Mouse (Mus musculus) left cerebral cortex, adult 11 months (tissue): ENCODE data around the gene Thy1.

Experiments used
- DNase-seq: peaks from one replicate; pipeline ENCODE4 v3.0.0; 2022; ENCODE audit warnings: low spot score

Gene Thy1

DNA sequence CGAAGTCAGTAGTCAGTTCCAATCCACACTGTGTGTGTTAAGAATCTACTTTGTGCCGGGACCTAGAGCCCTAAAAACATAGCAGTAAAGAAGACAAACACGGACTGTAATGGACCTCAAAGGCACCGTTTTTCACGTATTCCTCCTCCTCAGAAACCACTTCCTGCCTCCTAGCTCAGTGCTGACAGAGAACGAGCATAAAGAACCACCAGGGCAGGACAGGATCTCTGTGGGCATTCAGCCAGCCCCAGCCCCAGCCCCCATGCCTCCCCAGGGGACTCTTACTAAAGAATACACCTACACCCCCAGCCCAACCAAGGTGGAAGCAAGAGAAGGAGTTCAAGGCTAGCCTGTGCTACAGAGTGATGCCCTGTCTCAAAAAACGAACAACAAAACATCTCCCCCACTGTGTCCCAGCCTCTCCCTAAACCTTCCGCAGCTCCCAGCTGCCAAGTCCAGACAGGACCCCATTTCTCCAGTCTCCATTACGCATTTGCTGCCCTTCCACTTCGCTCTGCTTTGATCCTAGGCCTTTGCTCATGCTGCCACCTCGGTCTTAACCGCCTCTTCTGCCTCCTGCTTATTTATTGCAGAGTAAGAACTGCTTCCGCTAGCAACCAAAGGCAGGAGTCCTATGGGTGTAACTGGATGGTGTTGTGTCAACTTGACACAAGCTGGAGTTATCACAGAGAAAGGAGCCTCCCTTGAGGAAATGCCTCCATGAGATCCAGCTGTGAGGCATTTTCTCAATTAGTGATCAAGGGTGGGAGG, 9.0 kb upstream of the Thy1 start:
- no peak for DNase-seq

DNA sequence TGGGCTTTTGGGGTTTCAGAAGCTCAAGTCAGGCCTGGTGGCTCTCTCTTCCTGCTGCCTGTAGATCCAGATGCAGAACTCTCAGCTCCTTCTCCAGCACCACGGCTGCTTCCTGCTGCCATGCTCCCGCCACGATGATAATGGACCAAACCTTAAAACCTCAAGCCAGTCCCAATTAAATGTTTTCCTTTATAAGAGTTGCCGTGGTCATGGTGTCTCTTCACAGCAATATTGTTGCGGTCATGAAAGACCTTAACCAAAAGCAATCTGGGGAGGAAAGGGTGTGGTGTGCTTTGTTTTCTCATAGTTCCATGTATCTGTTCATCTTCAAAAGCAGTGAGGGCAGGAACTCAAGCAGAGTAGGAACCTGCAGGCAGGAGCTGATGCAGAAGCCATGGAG, 6.1 kb upstream of the Thy1 start:
- DNase-seq, result no peak

DNA sequence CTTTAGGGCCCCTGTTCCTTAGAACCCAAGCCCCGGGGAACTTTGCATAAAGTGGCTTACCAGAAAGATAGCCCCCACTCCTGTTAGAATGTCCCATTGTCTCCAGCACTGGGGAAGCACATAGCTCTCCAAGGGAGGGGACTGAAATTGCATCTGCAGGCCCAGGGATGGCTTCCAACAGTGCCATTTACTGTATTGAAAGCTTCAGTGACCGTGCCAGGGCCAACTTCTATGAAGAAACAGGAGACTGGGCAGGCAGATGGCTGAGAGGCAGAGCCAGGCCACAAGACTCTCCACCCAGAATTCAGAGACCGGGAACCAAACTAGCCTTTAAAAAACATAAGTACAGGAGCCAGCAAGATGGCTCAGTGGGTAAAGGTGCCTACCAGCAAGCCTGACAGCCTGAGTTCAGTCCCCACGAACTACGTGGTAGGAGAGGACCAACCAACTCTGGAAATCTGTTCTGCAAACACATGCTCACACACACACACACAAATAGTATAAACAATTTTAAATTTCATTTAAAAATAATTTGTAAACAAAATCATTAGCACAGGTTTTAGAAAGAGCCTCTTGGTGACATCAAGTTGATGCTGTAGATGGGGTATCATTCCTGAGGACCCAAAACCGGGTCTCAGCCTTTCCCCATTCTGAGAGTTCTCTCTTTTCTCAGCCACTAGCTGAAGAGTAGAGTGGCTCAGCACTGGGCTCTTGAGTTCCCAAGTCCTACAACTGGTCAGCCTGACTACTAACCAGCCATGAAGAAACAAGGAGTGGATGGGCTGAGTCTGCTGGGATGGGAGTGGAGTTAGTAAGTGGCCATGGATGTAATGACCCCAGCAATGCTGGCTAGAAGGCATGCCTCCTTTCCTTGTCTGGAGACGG, 1.4 kb upstream of the Thy1 start:
- DNase-seq, result peak; percentile 94

DNA sequence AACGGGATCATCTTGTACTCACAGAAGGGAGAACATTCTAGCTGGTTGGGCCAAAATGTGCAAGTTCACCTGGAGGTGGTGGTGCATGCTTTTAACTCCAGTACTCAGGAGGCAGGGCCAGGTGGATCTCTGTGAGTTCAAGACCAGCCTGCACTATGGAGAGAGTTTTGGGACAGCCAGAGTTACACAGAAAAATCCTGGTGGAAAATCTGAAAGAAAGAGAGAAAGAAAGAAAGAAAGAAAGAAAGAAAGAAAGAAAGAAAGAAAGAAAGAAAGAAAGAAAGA, 846 bp upstream of the Thy1 start:
- DNase-seq, result no peak

DNA sequence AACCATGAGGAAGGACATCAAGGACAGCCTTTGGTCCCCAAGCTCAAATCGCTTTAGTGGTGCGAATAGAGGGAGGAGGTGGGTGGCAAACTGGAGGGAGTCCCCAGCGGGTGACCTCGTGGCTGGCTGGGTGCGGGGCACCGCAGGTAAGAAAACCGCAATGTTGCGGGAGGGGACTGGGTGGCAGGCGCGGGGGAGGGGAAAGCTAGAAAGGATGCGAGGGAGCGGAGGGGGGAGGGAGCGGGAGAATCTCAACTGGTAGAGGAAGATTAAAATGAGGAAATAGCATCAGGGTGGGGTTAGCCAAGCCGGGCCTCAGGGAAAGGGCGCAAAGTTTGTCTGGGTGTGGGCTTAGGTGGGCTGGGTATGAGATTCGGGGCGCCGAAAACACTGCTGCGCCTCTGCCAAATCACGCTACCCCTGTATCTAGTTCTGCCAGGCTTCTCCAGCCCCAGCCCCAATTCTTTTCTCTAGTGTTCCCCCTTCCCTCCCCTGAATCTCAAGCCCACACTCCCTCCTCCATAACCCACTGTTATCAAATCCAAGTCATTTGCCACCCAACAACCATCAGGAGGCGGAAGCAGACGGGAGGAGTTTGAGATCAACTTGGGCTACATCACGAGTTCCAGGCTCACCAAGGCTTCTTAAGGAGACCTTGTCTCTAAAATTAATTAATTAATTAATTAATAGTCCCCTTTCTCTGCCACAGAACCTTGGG, 683 bp downstream of the Thy1 start:
- DNase-seq, result peak; percentile 99

DNA sequence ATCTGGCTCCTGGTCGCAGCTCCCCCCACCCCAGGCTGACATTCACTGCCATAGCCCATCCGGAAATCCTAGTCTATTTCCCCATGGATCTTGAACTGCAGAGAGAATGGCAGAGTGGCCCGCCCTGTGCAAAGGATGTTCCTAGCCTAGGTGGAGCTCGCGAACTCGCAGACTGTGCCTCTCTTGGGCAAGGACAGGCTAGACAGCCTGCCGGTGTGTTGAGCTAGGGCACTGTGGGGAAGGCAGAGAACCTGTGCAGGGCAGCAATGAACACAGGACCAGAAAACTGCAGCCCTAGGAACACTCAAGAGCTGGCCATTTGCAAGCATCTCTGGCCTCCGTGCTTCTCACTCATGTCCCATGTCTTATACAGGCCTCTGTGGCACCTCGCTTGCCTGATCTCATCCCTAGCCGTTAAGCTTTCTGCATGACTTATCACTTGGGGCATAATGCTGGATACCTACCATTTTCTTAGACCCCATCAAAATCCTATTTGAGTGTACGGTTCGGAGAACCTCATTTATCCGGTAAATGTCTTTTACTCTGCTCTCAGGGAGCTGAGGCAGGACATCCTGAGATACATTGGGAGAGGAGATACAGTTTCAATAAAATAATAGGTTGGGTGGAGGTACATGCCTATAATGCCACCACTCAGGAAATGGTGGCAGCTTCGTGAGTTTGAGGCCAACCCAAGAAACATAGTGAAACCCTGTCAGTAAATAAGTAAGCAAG, 1.4 kb downstream of the Thy1 start:
- DNase-seq, result peak; percentile 100

DNA sequence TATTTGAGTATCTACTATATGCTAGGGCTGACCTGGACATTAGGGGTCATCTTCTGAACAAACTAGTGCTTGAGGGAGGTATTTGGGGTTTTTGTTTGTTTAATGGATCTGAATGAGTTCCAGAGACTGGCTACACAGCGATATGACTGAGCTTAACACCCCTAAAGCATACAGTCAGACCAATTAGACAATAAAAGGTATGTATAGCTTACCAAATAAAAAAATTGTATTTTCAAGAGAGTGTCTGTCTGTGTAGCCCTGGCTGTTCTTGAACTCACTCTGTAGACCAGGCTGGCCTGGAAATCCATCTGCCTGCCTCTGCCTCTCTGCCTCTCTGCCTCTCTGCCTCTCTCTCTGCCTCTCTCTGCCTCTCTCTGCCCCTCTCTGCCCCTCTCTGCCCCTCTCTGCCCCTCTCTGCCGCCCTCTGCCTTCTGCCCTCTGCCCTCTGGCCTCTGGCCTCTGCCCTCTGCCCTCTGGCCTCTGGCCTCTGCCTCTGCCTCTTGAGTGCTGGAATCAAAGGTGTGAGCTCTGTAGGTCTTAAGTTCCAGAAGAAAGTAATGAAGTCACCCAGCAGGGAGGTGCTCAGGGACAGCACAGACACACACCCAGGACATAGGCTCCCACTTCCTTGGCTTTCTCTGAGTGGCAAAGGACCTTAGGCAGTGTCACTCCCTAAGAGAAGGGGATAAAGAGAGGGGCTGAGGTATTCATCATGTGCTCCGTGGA, 2.1 kb downstream of the Thy1 start:
- DNase-seq, result peak; percentile 96

DNA sequence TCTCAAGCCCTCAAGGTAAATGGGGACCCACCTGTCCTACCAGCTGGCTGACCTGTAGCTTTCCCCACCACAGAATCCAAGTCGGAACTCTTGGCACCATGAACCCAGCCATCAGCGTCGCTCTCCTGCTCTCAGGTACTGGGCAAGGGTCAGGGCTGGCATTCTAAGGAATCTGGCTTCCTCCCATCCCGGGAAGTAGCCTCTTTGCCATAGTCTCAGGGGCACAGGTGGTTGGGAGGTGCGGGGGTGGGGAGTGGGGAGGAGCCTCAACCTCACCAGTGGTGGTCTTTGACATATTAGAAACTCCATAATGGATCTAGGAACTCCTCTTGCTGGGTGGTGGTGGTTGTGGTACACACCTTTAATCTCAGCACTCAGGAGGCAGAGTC, 2.7 kb downstream of the Thy1 start:
- DNase-seq, result no peak

DNA sequence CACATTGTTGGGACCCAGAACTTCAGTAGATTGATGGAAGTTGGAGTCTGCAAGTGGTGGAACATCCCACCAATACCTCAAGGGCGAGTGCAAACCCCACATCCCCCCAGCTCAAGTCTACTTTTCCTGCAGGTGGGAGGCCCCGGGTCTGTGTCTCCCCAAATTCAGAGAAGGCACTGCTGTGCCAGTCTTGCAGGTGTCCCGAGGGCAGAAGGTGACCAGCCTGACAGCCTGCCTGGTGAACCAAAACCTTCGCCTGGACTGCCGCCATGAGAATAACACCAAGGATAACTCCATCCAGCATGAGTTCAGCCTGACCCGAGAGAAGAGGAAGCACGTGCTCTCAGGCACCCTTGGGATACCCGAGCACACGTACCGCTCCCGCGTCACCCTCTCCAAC, 3.2 kb downstream of the Thy1 start:
- no peak for DNase-seq

DNA sequence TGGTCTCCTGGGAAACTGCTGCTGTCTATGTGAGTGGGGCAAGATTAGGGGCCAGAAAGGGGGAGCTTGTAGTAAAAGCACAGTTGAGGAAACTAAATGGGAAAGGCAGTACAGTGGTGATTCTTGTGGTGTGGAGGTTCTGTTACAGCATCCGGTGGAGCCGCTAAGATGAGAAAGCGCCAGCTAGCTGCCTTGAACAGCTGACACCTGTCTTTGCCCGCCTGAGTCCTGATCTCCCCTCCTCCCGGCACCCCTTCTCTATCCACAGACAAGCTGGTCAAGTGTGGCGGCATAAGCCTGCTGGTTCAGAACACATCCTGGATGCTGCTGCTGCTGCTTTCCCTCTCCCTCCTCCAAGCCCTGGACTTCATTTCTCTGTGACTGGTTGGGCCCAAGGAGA, 3.9 kb downstream of the Thy1 start:
- DNase-seq, result no peak

DNA sequence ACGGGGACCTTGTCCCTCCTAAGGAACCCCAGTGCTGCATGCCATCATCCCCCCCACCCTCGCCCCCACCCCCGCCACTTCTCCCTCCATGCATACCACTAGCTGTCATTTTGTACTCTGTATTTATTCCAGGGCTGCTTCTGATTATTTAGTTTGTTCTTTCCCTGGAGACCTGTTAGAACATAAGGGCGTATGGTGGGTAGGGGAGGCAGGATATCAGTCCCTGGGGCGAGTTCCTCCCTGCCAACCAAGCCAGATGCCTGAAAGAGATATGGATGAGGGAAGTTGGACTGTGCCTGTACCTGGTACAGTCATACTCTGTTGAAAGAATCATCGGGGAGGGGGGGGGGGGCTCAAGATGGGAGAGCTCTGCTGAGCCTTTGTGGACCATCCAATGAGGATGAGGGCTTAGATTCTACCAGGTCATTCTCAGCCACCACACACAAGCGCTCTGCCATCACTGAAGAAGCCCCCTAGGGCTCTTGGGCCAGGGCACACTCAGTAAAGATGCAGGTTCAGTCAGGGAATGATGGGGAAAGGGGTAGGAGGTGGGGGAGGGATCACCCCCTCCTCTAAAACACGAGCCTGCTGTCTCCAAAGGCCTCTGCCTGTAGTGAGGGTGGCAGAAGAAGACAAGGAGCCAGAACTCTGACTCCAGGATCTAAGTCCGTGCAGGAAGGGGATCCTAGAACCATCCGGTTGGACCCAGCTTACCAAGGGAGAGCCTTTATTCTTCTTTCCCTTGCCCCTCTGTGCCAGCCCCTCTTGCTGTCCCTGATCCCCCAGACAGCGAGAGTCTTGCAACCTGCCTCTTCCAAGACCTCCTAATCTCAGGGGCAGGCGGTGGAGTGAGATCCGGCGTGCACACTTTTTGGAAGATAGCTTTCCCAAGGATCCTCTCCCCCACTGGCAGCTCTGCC, 4.6 kb downstream of the Thy1 start:
- DNase-seq, result peak; percentile 91

DNA sequence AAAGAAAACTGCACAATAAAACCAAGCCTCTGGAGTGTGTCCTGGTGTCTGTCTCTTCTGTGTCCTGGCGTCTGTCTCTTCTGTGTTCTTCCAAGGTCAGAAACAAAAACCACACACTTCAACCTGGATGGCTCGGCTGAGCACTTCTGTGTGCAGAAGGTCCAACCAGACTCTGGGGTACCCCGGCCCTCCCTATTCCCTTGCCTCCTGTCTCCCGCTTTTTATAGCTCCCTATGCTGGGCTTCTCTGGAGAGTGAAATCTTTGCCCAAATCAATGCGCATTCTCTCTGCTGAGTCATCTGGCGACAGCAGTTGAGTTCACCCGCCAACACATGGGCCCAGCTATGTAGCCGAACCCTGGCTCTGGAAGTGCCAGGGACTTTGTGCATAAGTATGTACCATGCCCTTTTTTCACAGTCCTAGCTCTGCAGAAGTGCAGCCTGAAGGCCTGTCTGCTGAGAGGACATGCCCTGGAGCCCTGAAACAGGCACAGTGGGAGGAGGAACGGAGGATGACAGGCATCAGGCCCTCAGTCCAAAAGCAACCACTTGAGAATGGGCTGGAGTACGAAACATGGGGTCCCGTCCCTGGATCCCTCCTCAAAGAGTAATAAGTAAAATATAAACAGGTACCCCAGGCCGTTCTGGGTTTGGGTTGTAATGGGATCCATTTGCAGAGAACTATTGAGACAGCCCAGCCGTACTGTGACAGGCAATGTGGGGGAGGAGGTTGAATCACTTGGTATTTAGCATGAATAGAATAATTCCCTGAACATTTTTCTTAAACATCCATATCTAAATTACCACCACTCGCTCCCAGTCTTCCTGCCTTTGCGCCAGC, 5.6 kb downstream of the Thy1 start:
- peak; percentile 100 for DNase-seq

DNA sequence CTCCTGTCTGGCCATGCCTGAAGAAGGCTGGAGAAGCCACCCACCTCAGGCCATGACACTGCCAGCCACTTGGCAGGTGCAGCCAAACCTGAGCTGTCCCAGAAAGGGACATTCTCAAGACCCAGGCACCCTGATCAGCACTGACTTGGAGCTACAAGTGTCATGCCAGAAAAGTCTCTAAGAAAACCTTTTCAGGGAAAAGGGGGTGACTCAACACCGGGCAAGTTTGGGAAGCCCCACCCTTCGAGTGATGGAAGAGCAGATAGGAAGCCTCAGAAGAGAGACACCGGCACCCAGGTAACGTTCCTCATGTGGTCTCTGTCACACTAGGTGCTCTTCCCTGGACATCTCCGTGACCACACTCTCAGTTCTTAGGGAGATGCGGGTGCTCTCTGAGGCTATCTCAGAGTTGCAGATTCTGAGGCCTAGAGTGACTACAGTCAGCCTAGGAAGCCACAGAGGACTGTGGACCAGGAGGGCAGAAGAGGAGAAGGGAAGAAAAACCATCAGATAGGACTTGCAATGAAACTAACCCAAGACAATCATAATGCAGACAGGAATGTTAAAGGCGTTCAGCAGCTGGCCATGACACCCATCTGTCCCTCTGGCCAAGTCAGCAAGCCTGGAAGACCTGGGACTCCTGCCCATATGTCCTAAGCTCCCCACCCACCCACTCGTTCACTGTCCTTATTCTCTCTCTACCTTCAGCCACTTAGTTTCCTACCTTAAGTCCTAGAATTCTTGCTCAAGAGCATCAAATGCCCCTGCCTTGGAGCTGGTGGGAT, 6.4 kb downstream of the Thy1 start:
- no peak for DNase-seq

DNA sequence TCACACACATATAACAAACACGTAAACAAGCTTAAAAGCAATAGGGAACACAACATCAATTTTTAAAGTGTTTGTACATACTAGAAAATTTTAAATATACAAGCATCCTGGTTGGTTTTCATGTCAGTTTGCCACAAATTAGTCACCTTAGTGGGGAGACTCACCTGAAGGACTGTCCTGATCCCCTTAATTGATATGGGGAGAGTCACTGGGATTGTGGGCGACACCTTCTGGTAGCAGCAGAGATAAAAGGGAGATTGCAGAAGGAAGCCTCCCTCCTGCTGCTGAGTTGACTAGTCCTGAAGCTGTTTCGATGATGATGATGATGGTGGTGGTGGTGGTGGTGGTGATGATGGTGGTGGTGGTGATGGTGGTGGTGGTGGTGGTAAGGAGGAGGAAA, 9.7 kb downstream of the Thy1 start:
- no peak for DNase-seq

DNA sequence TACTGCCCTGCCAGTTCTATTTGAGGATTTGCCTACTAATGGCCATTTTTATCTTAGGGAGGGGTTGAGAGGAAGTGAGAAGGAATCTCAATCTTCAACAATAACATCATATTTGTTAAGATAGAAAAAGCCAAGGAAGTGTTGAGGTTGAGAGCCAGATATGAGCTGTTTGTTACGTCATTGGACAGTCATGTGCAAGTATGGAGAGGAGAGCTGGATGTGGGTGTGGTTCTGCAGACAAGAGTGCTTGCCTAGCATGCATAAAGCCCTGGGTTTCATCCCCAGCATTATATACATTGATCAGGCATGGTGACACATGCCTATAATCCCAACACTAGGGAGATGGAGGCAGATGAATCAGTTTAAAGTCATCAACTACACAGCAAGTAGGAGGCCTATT, 10.8 kb downstream of the Thy1 start:
- DNase-seq, result no peak

DNA sequence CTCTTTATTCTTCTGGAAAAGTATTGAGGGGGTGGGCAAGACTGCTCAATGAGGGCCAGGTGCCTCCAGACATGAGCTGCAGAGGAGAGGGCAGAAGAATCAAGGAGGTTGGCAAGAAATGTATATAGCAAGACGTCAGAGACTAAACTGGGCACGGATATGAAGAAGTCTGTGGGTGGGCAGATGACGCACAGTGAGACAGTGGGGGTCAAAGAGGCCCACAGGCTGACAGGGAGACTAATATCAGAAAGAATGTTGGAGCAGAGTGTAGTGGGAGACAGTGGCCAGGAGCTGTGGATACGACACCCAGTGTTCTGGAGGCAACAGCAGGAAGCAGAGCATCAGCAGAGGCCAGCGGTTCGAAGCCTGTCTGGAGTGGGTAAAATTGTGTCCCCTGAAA, 15.4 kb downstream of the Thy1 start:
- DNase-seq, result no peak

DNA sequence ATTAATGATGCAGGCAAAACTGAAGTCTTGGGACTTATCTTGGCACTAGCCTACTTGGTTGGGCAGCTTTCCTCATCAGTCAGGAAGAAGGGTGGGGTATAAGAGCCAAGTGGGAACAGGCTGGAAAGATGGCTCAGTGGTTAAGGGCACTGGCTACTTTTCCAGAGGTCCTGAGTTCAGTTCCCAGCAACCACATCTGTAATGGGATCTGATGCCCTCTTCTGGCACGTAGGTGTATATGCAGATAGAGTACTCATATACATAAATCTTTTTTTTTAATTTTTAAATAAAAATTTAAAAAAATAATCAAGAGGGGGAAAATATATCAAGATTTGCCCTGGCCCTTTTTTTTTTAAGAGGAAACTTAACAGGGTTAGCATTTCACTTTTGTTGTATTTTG, 22.0 kb downstream of the Thy1 start:
- DNase-seq, result no peak

DNA sequence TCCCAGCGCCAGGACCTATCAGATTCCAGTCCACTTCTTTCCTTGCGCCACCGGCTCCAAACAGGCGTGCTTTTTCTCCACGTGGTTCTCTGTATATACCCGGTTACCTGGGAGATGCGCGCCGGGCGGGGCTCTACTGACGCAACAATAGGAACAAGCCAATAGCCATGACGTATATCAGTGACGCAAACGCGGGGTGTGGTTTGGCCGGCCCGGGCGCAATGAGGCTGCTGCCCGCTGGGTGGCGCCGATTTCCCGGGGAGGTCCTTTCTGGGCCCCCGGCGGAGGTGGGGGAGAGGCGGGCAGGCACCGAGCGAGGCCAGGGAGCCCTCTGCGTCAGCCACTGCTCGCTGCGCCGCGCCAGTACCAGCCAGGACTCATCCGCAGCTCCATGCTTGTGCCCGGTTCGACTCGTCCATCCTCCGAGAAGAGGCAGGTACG, 23.6 kb downstream of the Thy1 start, which contains the start of gene Usp2:
Gene Usp2, plus strand, starts transcription at position 237 of the 441 bp plus-strand sequence.
- peak; percentile 99 for DNase-seq
